Comparison of ENCODE assay signal across 11 mouse cellular contexts in genomic region chr8:121220103-121220899, GRCm38 (mm10).
DNase-seq lines count a peak whose midpoint lies in the region; ATAC-seq and TF ChIP-seq lines count a peak whose summit lies in the region.
"Had no signal": no experiment of that assay in that cellular context is flagged by ENCODE, and none has a peak within 500 bp of the region (broad histone marks: within the 10 kb centered on the region; RNA-seq: fewer than 3 reads in every experiment).

No protein-coding gene starts in this region.

- H3K9me3 ChIP-seq in lung, embryonic 16.5 days (ENCODE audit: control insufficient read depth, low read length), result no peaks in the 10 kb centered on the region
- H3K9me3 ChIP-seq in intestine, embryonic 14.5 days (ENCODE audit: control insufficient read depth, low read length), result no peaks in the 10 kb centered on the region
- H3K9me3 ChIP-seq in stomach, embryonic 15.5 days, result no peaks in the 10 kb centered on the region; the same call in 1 of the 2 replicates

- H3K4me1 ChIP-seq in lung, embryonic 16.5 days (replicated peaks; ENCODE audit: control insufficient read depth, insufficient read depth, low read length), result peaks cover 7% of the 10 kb centered on the region; the same call in 1 of the 2 replicates
- peaks cover 12% of the 10 kb centered on the region for H3K4me1 ChIP-seq in intestine, embryonic 14.5 days (replicated peaks; ENCODE audit: control insufficient read depth, insufficient read depth, low read length)
- peaks cover 10% of the 10 kb centered on the region; the same call in 1 of the 2 replicates for H3K4me1 ChIP-seq in stomach, embryonic 15.5 days

- no peak overlapping the region for H3K4me3 ChIP-seq in gastrocnemius, adult 2 months
- no peak overlapping the region for H3K4me3 ChIP-seq in lung, embryonic 16.5 days (ENCODE audit: low read length)
- no peak overlapping the region for H3K4me3 ChIP-seq in intestine, embryonic 14.5 days (ENCODE audit: low read depth, low read length)
- no peak overlapping the region for H3K4me3 ChIP-seq in stomach, embryonic 15.5 days (replicated peaks)

- 0 out of 2 replicates have a peak, but pooled peaks have one; percentile 41 for ATAC-seq in lung, embryonic 16.5 days (ENCODE audit: low read depth)
- ATAC-seq in intestine, embryonic 14.5 days (replicated peaks; ENCODE audit: low FRiP score, low TSS enrichment, low read depth), result peak; percentile 21
- ATAC-seq in stomach, embryonic 15.5 days (ENCODE audit: insufficient read depth, low FRiP score, low read depth), result peak; percentile 44; the same call in 1 of the 2 replicates
- no peak for ATAC-seq in monocyte, adult 5-6 weeks (replicated peaks; ENCODE audit: insufficient number of reproducible peaks, low FRiP score, low TSS enrichment, poor library complexity, severe bottlenecking)

- peak; percentile 40 for DNase-seq in gastrocnemius, adult 2 months
- DNase-seq in gastrocnemius, postnatal 4 days (ENCODE audit: low spot score in 2 of 2), result no peak
- DNase-seq in lung, postnatal 14 days, result no peak
- DNase-seq in intestine, embryonic 14.5 days (ENCODE audit: low spot score), result peak; percentile 64
- no peak for DNase-seq in urinary bladder, adult 2 months (ENCODE audit: low spot score)
- DNase-seq: cerebellum, adult 18-20 months; layer of hippocampus, adult 9-11 months; lung, postnatal 4 days had no signal

- H3K27me3 ChIP-seq in lung, embryonic 16.5 days (ENCODE audit: control insufficient read depth, insufficient read depth, low read depth, low read length), result no peaks in the 10 kb centered on the region; the same call in 1 of the 2 replicates
- H3K27me3 ChIP-seq in intestine, embryonic 14.5 days (replicated peaks; ENCODE audit: control insufficient read depth, insufficient read depth, low read length), result no peaks in the 10 kb centered on the region
- 0 out of 2 replicates have a peak, but pooled peaks cover 5% of the 10 kb centered on the region for H3K27me3 ChIP-seq in stomach, embryonic 15.5 days (replicated peaks)

- no peaks in the 10 kb centered on the region for H3K36me3 ChIP-seq in lung, embryonic 16.5 days (ENCODE audit: control insufficient read depth, insufficient read depth, low read length)
- no peaks in the 10 kb centered on the region for H3K36me3 ChIP-seq in intestine, embryonic 14.5 days (ENCODE audit: control insufficient read depth, insufficient read depth, low read length)
- H3K36me3 ChIP-seq in stomach, embryonic 15.5 days, result no peaks in the 10 kb centered on the region

- TF ChIP-seq CTCF in gastrocnemius, adult 2 months (IDR thresholded peaks at IDR 0.05), result no peak

- no peak overlapping the region for H3K9ac ChIP-seq in lung, embryonic 16.5 days (ENCODE audit: low read length)
- no peak overlapping the region for H3K9ac ChIP-seq in intestine, embryonic 14.5 days (ENCODE audit: low read length)
- no peak overlapping the region for H3K9ac ChIP-seq in stomach, embryonic 15.5 days

- WGBS in lung, embryonic 16.5 days, result 17% methylated on average over 33 of the region's 33 CpGs
- WGBS in intestine, embryonic 14.5 days, result 16% methylated on average over 33 of the region's 33 CpGs
- WGBS in stomach, embryonic 15.5 days, result 26% methylated on average over 33 of the region's 33 CpGs

- intact Hi-C loops in gastrocnemius, adult 2 months (cut with DNase I), result no loop called here

- H3K4me2 ChIP-seq in lung, embryonic 16.5 days (ENCODE audit: low read depth, low read length), result no peak overlapping the region
- H3K4me2 ChIP-seq in intestine, embryonic 14.5 days (ENCODE audit: low read length), result peak overlapping the region; percentile 16; the same call in 1 of the 2 replicates
- H3K4me2 ChIP-seq in stomach, embryonic 15.5 days, result peak overlapping the region; percentile 16; the same call in 1 of the 2 replicates

- no peak overlapping the region for H3K27ac ChIP-seq in gastrocnemius, adult 2 months
- no peak overlapping the region for H3K27ac ChIP-seq in lung, embryonic 16.5 days (ENCODE audit: low read length)
- no peak overlapping the region for H3K27ac ChIP-seq in intestine, embryonic 14.5 days (ENCODE audit: low read depth)
- no peak overlapping the region for H3K27ac ChIP-seq in stomach, embryonic 15.5 days

Comparison
In these comparisons a context has a peak if more than half of its experiments do, and no peak if none do; other contexts are left out.
1. DNase-seq: peak in gastrocnemius, adult 2 months (single experiment) and intestine, embryonic 14.5 days (single experiment); none in gastrocnemius, postnatal 4 days (0 of 2), lung, postnatal 14 days (single experiment) and urinary bladder, adult 2 months (single experiment).